Mouse (Mus musculus): ENCODE measurements around the gene Tmod2. TPM values are rescaled to one million over a fixed set of nuclear protein-coding genes. Genes with fewer than 3 reads are reported as not detected.
"Not testable (repeated sequence)": the region's sequence is repeated elsewhere in the genome, so short reads cannot be mapped to it uniquely, and the experiment has no call there.

Tmod2 gene
- total and polyA plus RNA-seq, 3 experiments, result not detected

GRCm38 (mm10) chr9:75536422-75536821, 74.7 kb downstream of the Tmod2 start (continued):
- TF ChIP-seq NRF1 (IDR thresholded peaks at IDR 0.05; ENCODE audit: insufficient read depth, low read depth, low read length, poor library complexity, severe bottlenecking), result no peak

- Histone ChIP-seq H3K4me3 (ENCODE audit: control insufficient read depth in 1 of 2, insufficient read depth in 1 of 2, low read depth in 2 of 2, low read length in 2 of 2) (no peak overlapping the region), H3K9ac (ENCODE audit: control insufficient read depth, low read depth, low read length, poor library complexity, severe bottlenecking) (no peak overlapping the region), H3K36me3 (ENCODE audit: control insufficient read depth in 1 of 2, insufficient read depth in 2 of 2, low read length in 2 of 2) (peaks cover 7 to 17% of the 10 kb centered on the region in 2 experiments), H3K27ac (ENCODE audit: control insufficient read depth, low read depth, low read length) (no peak overlapping the region), H3K4me1 (ENCODE audit: control insufficient read depth in 1 of 2, insufficient read depth in 2 of 2, low read length in 2 of 2) (peaks cover 5 to 8% of the 10 kb centered on the region in 2 experiments), H3K9me3 (replicated peaks; ENCODE audit: insufficient read depth, low read length) (no peaks in the 10 kb centered on the region), H3K79me2 (ENCODE audit: control insufficient read depth, insufficient read depth, low read length, poor library complexity) (peaks cover 3% of the 10 kb centered on the region; the same call in 1 of the 2 replicates), H3K27me3 (ENCODE audit: control insufficient read depth in 1 of 2, insufficient read depth in 2 of 2, low read length in 2 of 2) (no peaks in the 10 kb centered on the region)
- TF ChIP-seq RAD21 (IDR thresholded peaks at IDR 0.05; ENCODE audit: low read depth, low read length) (no peak), BHLHE40 (IDR thresholded peaks at IDR 0.05; ENCODE audit: borderline replicate concordance, low read depth, low read length) (no peak), MAX (IDR thresholded peaks at IDR 0.05; ENCODE audit: low read length) (no peak), E2F4 (IDR thresholded peaks at IDR 0.05; ENCODE audit: borderline replicate concordance, low read depth, low read length) (no peak), USF1 (IDR thresholded peaks at IDR 0.05; ENCODE audit: low read depth, low read length) (no peak), UBTF (IDR thresholded peaks at IDR 0.05; ENCODE audit: borderline replicate concordance, insufficient read depth, low read depth, low read length) (no peak), GATA1 (IDR thresholded peaks at IDR 0.05; ENCODE audit: low read depth, low read length) (no peak), MAZ (IDR thresholded peaks at IDR 0.05; ENCODE audit: low read depth, low read length) (no peak), USF2 (IDR thresholded peaks at IDR 0.05; ENCODE audit: borderline replicate concordance in 1 of 2, insufficient read depth in 1 of 2, low read depth in 1 of 2, low read length in 2 of 2) (no peak)
- no peak for DNase-seq (ENCODE audit: low read depth, low spot score)
These were observed 76.6 kb downstream of the Tmod2 start for GRCm38 (mm10) chr9:75534431-75534962.

- H3K9ac ChIP-seq (ENCODE audit: control insufficient read depth, low read depth, low read length, poor library complexity, severe bottlenecking); H3K9me3 ChIP-seq (replicated peaks; ENCODE audit: insufficient read depth, low read length); H3K27me3 ChIP-seq (ENCODE audit: control insufficient read depth in 1 of 2, insufficient read depth in 2 of 2, low read length in 2 of 2); H3K4me3 ChIP-seq (ENCODE audit: control insufficient read depth in 1 of 2, insufficient read depth in 1 of 2, low read depth in 2 of 2, low read length in 2 of 2); H3K27ac ChIP-seq (ENCODE audit: control insufficient read depth, low read depth, low read length); H3K79me2 ChIP-seq (ENCODE audit: control insufficient read depth, insufficient read depth, low read length, poor library complexity); DNase-seq (ENCODE audit: low read depth, low spot score): not testable (repeated sequence)
- Histone ChIP-seq H3K4me1 (ENCODE audit: control insufficient read depth in 1 of 2, insufficient read depth in 2 of 2, low read length in 2 of 2) (peaks cover 8 to 13% of the 10 kb centered on the region in 2 experiments), H3K36me3 (ENCODE audit: control insufficient read depth in 1 of 2, insufficient read depth in 2 of 2, low read length in 2 of 2) (peaks cover 9 to 23% of the 10 kb centered on the region in 2 experiments)
These were observed 78.1 kb downstream of the Tmod2 start for GRCm38 (mm10) chr9:75532989-75533388.

GRCm38 (mm10) chr9:75532461-75532860, 78.7 kb downstream of the Tmod2 start:
- Histone ChIP-seq H3K36me3 (ENCODE audit: control insufficient read depth in 1 of 2, insufficient read depth in 2 of 2, low read length in 2 of 2) (peaks cover 9 to 27% of the 10 kb centered on the region in 2 experiments), H3K27me3 (ENCODE audit: control insufficient read depth in 1 of 2, insufficient read depth in 2 of 2, low read length in 2 of 2) (no peaks in the 10 kb centered on the region), H3K9me3 (replicated peaks; ENCODE audit: insufficient read depth, low read length) (no peaks in the 10 kb centered on the region), H3K4me1 (ENCODE audit: control insufficient read depth in 1 of 2, insufficient read depth in 2 of 2, low read length in 2 of 2) (peaks cover 12 to 13% of the 10 kb centered on the region in 2 experiments), H3K79me2 (ENCODE audit: control insufficient read depth, insufficient read depth, low read length, poor library complexity) (peaks cover 3% of the 10 kb centered on the region; the same call in 1 of the 2 replicates), H3K4me3 (ENCODE audit: control insufficient read depth in 1 of 2, insufficient read depth in 1 of 2, low read depth in 2 of 2, low read length in 2 of 2) (no peak overlapping the region), H3K9ac (ENCODE audit: control insufficient read depth, low read depth, low read length, poor library complexity, severe bottlenecking) (no peak overlapping the region), H3K27ac (ENCODE audit: control insufficient read depth, low read depth, low read length) (no peak overlapping the region)
- no peak for DNase-seq (ENCODE audit: low read depth, low spot score)
- no peak for TF ChIP-seq TBP (IDR thresholded peaks at IDR 0.05; ENCODE audit: low read depth, low read length)
- no peak for TF ChIP-seq GATA1 (IDR thresholded peaks at IDR 0.05; ENCODE audit: low read depth, low read length)
- TF ChIP-seq MYC (IDR thresholded peaks at IDR 0.05; ENCODE audit: low read depth, low read length), result no peak
- TF ChIP-seq POLR2AphosphoS2 (IDR thresholded peaks at IDR 0.05; ENCODE audit: low read length), result no peak
- no peak for TF ChIP-seq RCOR1 (IDR thresholded peaks at IDR 0.05; ENCODE audit: low read depth, low read length)
- no peak for TF ChIP-seq RAD21 (IDR thresholded peaks at IDR 0.05; ENCODE audit: low read depth, low read length)
- TF ChIP-seq CHD1 (IDR thresholded peaks at IDR 0.05; ENCODE audit: low read depth, low read length), result no peak
- TF ChIP-seq E2F4 (IDR thresholded peaks at IDR 0.05; ENCODE audit: borderline replicate concordance, low read depth, low read length), result no peak
- no peak for TF ChIP-seq ETS1 (IDR thresholded peaks at IDR 0.05; ENCODE audit: low read depth, low read length)
- TF ChIP-seq TAL1 (IDR thresholded peaks at IDR 0.05; ENCODE audit: low read length), result no peak
- TF ChIP-seq TCF12 (IDR thresholded peaks at IDR 0.05; ENCODE audit: low read depth, low read length), result no peak
- no peak for TF ChIP-seq JUND (IDR thresholded peaks at IDR 0.05; ENCODE audit: low read depth, low read length)
- TF ChIP-seq POLR2AphosphoS5 (IDR thresholded peaks at IDR 0.05; ENCODE audit: borderline replicate concordance, low read depth, low read length), result no peak
- TF ChIP-seq USF1 (IDR thresholded peaks at IDR 0.05; ENCODE audit: low read depth, low read length), result no peak
- no peak for TF ChIP-seq MAFK (IDR thresholded peaks at IDR 0.05; ENCODE audit: borderline replicate concordance, low read depth, low read length)
- no peak for TF ChIP-seq UBTF (IDR thresholded peaks at IDR 0.05; ENCODE audit: borderline replicate concordance, insufficient read depth, low read depth, low read length)
- TF ChIP-seq MYB (IDR thresholded peaks at IDR 0.05; ENCODE audit: low read depth, low read length), result no peak

Data from MEL (cell line).